Mouse (Mus musculus): ENCODE measurements around the gene Olfr894.
"Not testable (repeated sequence)": the region's sequence is repeated elsewhere in the genome, so short reads cannot be mapped to it uniquely, and the experiment has no call there.

Olfr894 gene

GRCm38 (mm10) chr9:38217755-38218154 lies at the start of gene Olfr894:
TSS of gene Olfr894 (plus strand) at chr9:38218055.
- no peak for DNase-seq (ENCODE audit: low read depth, low spot score)

- not testable (repeated sequence) for DNase-seq (ENCODE audit: low read depth, low spot score)
Observed at GRCm38 (mm10) chr9:38168341-38168740, 49.5 kb upstream of the Olfr894 start.

GRCm38 (mm10) chr9:38180721-38181120 lies 37.1 kb upstream of the Olfr894 start, which contains the start of gene Olfr891:
TSS of gene Olfr891 (minus strand) at chr9:38180821.
- DNase-seq (ENCODE audit: low read depth, low spot score) = no peak

- no peak for DNase-seq (ENCODE audit: low read depth, low spot score)
Observed at GRCm38 (mm10) chr9:38208065-38208464, 9.8 kb upstream of the Olfr894 start, which contains the start of gene Olfr893. TSS of gene Olfr893 (plus strand) at chr9:38208365.

GRCm38 (mm10) chr9:38252474-38252873 lies 34.6 kb downstream of the Olfr894 start, which contains the start of gene Olfr143:
TSS of gene Olfr143 (plus strand) at chr9:38252774.
- no peak for DNase-seq (ENCODE audit: low read depth, low spot score)

- DNase-seq (ENCODE audit: low read depth, low spot score) = no peak
Observed at GRCm38 (mm10) chr9:38267551-38267950, 49.7 kb downstream of the Olfr894 start, which contains the start of gene Olfr895. TSS of gene Olfr895 (plus strand) at chr9:38267851.
